Mouse (Mus musculus) layer of hippocampus, adult 8-10 months (tissue): ENCODE data around the gene Vwa5a. TPM values are rescaled to one million over a fixed set of nuclear protein-coding genes. Genes with fewer than 3 reads are reported as not detected.

ENCODE experiments used
- DNase-seq, 2 experiments: peaks; one replicate each; pipeline ENCODE4 v3.0.0; 2022; ENCODE audit warnings: low spot score in 2 of 2
- total RNA-seq, 4 experiments: library from RNA; stranded (reverse); gene quantifications; 2 replicates each; pipeline ENCODE4 v1.2.4; 2022

Gene Vwa5a
- 10 to 100 TPM; 13.2 to 24.4 (median 19.0) TPM for total RNA-seq

GRCm38 (mm10) chr9:38718102-38718501, at the start of gene Vwa5a:
TSS of gene Vwa5a (plus strand) at chr9:38718268.
- DNase-seq: no peak

- DNase-seq: no peak
Observed at GRCm38 (mm10) chr9:38672887-38673286, 45.2 kb upstream of the Vwa5a start.

- DNase-seq: no peak
Observed at GRCm38 (mm10) chr9:38674501-38674900, 43.6 kb upstream of the Vwa5a start, which contains the start of gene Olfr918. TSS of gene Olfr918 (minus strand) at chr9:38674601.

GRCm38 (mm10) chr9:38718927-38719441, 916 bp downstream of the Vwa5a start:
- no peak for DNase-seq

- no peak for DNase-seq
Observed at GRCm38 (mm10) chr9:38724044-38724443, 6.0 kb downstream of the Vwa5a start.

GRCm38 (mm10) chr9:38728218-38728617, 10.2 kb downstream of the Vwa5a start:
- DNase-seq: no peak

- no peak for DNase-seq
Observed at GRCm38 (mm10) chr9:38741408-38741807, 23.3 kb downstream of the Vwa5a start.

GRCm38 (mm10) chr9:38744619-38745315, 26.7 kb downstream of the Vwa5a start:
- no peak for DNase-seq

GRCm38 (mm10) chr9:38751999-38752398, 33.9 kb downstream of the Vwa5a start, which contains the start of gene Olfr920:
TSS of gene Olfr920 (plus strand) at chr9:38752299.
- DNase-seq: no peak

GRCm38 (mm10) chr9:38772768-38773167, 54.7 kb downstream of the Vwa5a start, which contains the start of gene Olfr921:
TSS of gene Olfr921 (plus strand) at chr9:38773068.
- no peak for DNase-seq

- DNase-seq: no peak
Observed at GRCm38 (mm10) chr9:38792689-38793088, 74.6 kb downstream of the Vwa5a start.

Other genes with a start within 250 kb of the Vwa5a start
- not detected for gene Olfr905, start 247.2 kb upstream of the Vwa5a start, total RNA-seq
- gene Olfr906, start 231.2 kb upstream of the Vwa5a start, total RNA-seq: not detected
- not detected for gene Olfr907, start 222.5 kb upstream of the Vwa5a start, total RNA-seq
- gene Olfr911-ps1, start 196.7 kb upstream of the Vwa5a start, total RNA-seq: not detected
- not detected for gene Olfr910, start 180.4 kb upstream of the Vwa5a start, total RNA-seq
- gene Olfr912, start 138.1 kb upstream of the Vwa5a start, total RNA-seq: not detected
- gene Olfr913, start 125.5 kb upstream of the Vwa5a start, total RNA-seq: not detected
- gene Olfr914, start 113.2 kb upstream of the Vwa5a start, total RNA-seq: not detected
- not detected for gene Olfr916, start 58.4 kb upstream of the Vwa5a start, total RNA-seq
- not detected for gene Olfr917, start 52.4 kb upstream of the Vwa5a start, total RNA-seq
- not detected for gene Olfr918, start 43.7 kb upstream of the Vwa5a start, total RNA-seq
- gene Olfr919, start 14.6 kb upstream of the Vwa5a start, total RNA-seq: not detected
- gene Olfr920, start 34.0 kb downstream of the Vwa5a start, total RNA-seq: under 1 TPM in 3 of 4 experiments, not detected in 1; 0.05 to 0.18 (median 0.08) TPM
- not detected for gene Olfr921, start 54.8 kb downstream of the Vwa5a start, total RNA-seq
- not detected for gene Olfr922, start 96.3 kb downstream of the Vwa5a start, total RNA-seq
- not detected for gene Olfr923, start 108.3 kb downstream of the Vwa5a start, total RNA-seq
- gene Olfr924, start 126.2 kb downstream of the Vwa5a start, total RNA-seq: not detected
- not detected for gene Olfr26, start 136.8 kb downstream of the Vwa5a start, total RNA-seq
- gene Olfr926, start 158.9 kb downstream of the Vwa5a start, total RNA-seq: not detected
- not detected for gene Olfr930, start 211.5 kb downstream of the Vwa5a start, total RNA-seq